Mouse (Mus musculus): ENCODE results near the gene Olfr1043. TPM values are rescaled to one million over a fixed set of nuclear protein-coding genes. Genes with fewer than 3 reads are reported as not detected.

The Olfr1043 gene
- polyA plus RNA-seq (2017; shearing (Covaris generic)), result not detected

GRCm38 (mm10) chr2:86167422-86167821 lies at the start of gene Olfr1043:
Gene Olfr1043, minus strand, starts transcription at chr2:86167522.

GRCm38 (mm10) chr2:86202909-86203308 lies 35.6 kb upstream of the Olfr1043 start, which contains the start of gene Olfr1045:
Gene Olfr1045, minus strand, starts transcription at chr2:86203009.

GRCm38 (mm10) chr2:86185583-86185982 lies 18.3 kb upstream of the Olfr1043 start, which contains the start of gene Olfr52:
Gene Olfr52, minus strand, starts transcription at chr2:86185683.

GRCm38 (mm10) chr2:86177720-86178119 lies 10.4 kb upstream of the Olfr1043 start, which contains the start of gene Olfr1044:
Gene Olfr1044, minus strand, starts transcription at chr2:86177820.

GRCm38 (mm10) chr2:86161738-86162137 lies 5.6 kb downstream of the Olfr1043 start, which contains the start of gene Olfr1042:
Gene Olfr1042, minus strand, starts transcription at chr2:86161838.

GRCm38 (mm10) chr2:86146632-86147031 lies 20.7 kb downstream of the Olfr1043 start, which contains the start of gene Olfr1040:
Gene Olfr1040, minus strand, starts transcription at chr2:86146732.

GRCm38 (mm10) chr2:86135828-86136227 lies 31.5 kb downstream of the Olfr1043 start, which contains the start of gene Olfr1039:
Gene Olfr1039, minus strand, starts transcription at chr2:86135928.

Other genes with a start within 250 kb of the Olfr1043 start
- not detected for gene Olfr1026, start 246.0 kb downstream of the Olfr1043 start, polyA plus RNA-seq (2017; shearing (Covaris generic))
- not detected for gene Olfr1028, start 217.1 kb downstream of the Olfr1043 start, polyA plus RNA-seq (2017; shearing (Covaris generic))
- gene Olfr1029, start 193.6 kb downstream of the Olfr1043 start, polyA plus RNA-seq (2017; shearing (Covaris generic)), result not detected
- 0.14 TPM for gene Olfr1030, start 188.2 kb downstream of the Olfr1043 start, polyA plus RNA-seq (2017; shearing (Covaris generic))
- not detected for gene Olfr1031, start 177.2 kb downstream of the Olfr1043 start, polyA plus RNA-seq (2017; shearing (Covaris generic))
- not detected for gene Olfr1032, start 162.0 kb downstream of the Olfr1043 start, polyA plus RNA-seq (2017; shearing (Covaris generic))
- gene Olfr1033, start 146.9 kb downstream of the Olfr1043 start, polyA plus RNA-seq (2017; shearing (Covaris generic)), result 11.3 TPM
- not detected for gene Olfr1034, start 121.7 kb downstream of the Olfr1043 start, polyA plus RNA-seq (2017; shearing (Covaris generic))
- gene Olfr1036, start 93.5 kb downstream of the Olfr1043 start, polyA plus RNA-seq (2017; shearing (Covaris generic)), result not detected
- not detected for gene Olfr1037, start 80.1 kb downstream of the Olfr1043 start, polyA plus RNA-seq (2017; shearing (Covaris generic))
- gene Olfr1039, start 31.6 kb downstream of the Olfr1043 start, polyA plus RNA-seq (2017; shearing (Covaris generic)), result not detected
- gene Olfr1040, start 20.8 kb downstream of the Olfr1043 start, polyA plus RNA-seq (2017; shearing (Covaris generic)), result not detected
- 0.14 TPM for gene Olfr1042, start 5.7 kb downstream of the Olfr1043 start, polyA plus RNA-seq (2017; shearing (Covaris generic))
- not detected for gene Olfr1044, start 10.3 kb upstream of the Olfr1043 start, polyA plus RNA-seq (2017; shearing (Covaris generic))
- gene Olfr52, start 18.2 kb upstream of the Olfr1043 start, polyA plus RNA-seq (2017; shearing (Covaris generic)), result not detected
- 0.12 TPM for gene Olfr1045, start 35.5 kb upstream of the Olfr1043 start, polyA plus RNA-seq (2017; shearing (Covaris generic))
- gene Olfr1046, start 51.8 kb upstream of the Olfr1043 start, polyA plus RNA-seq (2017; shearing (Covaris generic)), result not detected
- not detected for gene Olfr1047, start 63.9 kb upstream of the Olfr1043 start, polyA plus RNA-seq (2017; shearing (Covaris generic))
- 0.20 TPM for gene Olfr1048, start 72.8 kb upstream of the Olfr1043 start, polyA plus RNA-seq (2017; shearing (Covaris generic))
- not detected for gene Olfr1049, start 90.8 kb upstream of the Olfr1043 start, polyA plus RNA-seq (2017; shearing (Covaris generic))
- gene Olfr1051, start 111.6 kb upstream of the Olfr1043 start, polyA plus RNA-seq (2017; shearing (Covaris generic)), result not detected
- not detected for gene Olfr1052, start 124.9 kb upstream of the Olfr1043 start, polyA plus RNA-seq (2017; shearing (Covaris generic))
- gene Olfr1053, start 147.8 kb upstream of the Olfr1043 start, polyA plus RNA-seq (2017; shearing (Covaris generic)), result not detected
- not detected for gene Olfr1054, start 167.9 kb upstream of the Olfr1043 start, polyA plus RNA-seq (2017; shearing (Covaris generic))
- not detected for gene Olfr1055, start 182.8 kb upstream of the Olfr1043 start, polyA plus RNA-seq (2017; shearing (Covaris generic))
- gene Olfr1056, start 194.9 kb upstream of the Olfr1043 start, polyA plus RNA-seq (2017; shearing (Covaris generic)), result not detected
- not detected for gene Olfr1057, start 210.9 kb upstream of the Olfr1043 start, polyA plus RNA-seq (2017; shearing (Covaris generic))
- gene Olfr1058, start 221.0 kb upstream of the Olfr1043 start, polyA plus RNA-seq (2017; shearing (Covaris generic)), result not detected
- gene Olfr1061, start 246.5 kb upstream of the Olfr1043 start, polyA plus RNA-seq (2017; shearing (Covaris generic)), result not detected

Data from effector memory CD4-positive, alpha-beta T cell, adult 5 months (primary cell).